Mouse (Mus musculus) heart, adult 2 months (tissue): ENCODE data around the gene Phlpp1.

Experiments used
- CTCF ChIP-seq: fragments of 200-600 bp; IDR thresholded peaks from 2 replicates; pipeline ENCODE4 v1.8.1; 2022; ENCODE audit warnings: antibody characterized with exemption, mild to moderate bottlenecking, moderate library complexity
- POLR2A ChIP-seq: fragments of 200-500 bp; IDR thresholded peaks from 2 replicates; pipeline ENCODE4 v1.6.1; 2011; ENCODE audit warnings: mild to moderate bottlenecking, low read depth, low read length, control low read depth; ENCODE audit not compliant: insufficient read depth

- TF ChIP-seq CTCF (no peak), POLR2A (no peak)
Measured at GRCm38 (mm10) chr1:106155087-106155567, 16.4 kb upstream of the Phlpp1 start.
